Mouse (Mus musculus) frontal cortex, adult (tissue): Measurements from ENCODE around the gene Usp24.
"Not testable (repeated sequence)": the region's sequence is repeated elsewhere in the genome, so short reads cannot be mapped to it uniquely, and the experiment has no call there.

Experiments
- ATAC-seq: cut with Nextera tagmentation; 2 replicates; pipeline ENCODE4 v1.9.2; 2017; ENCODE audit warnings: mild to moderate bottlenecking, moderate library complexity, mixed read lengths; ENCODE audit not compliant: low TSS enrichment

Usp24 gene

DNA sequence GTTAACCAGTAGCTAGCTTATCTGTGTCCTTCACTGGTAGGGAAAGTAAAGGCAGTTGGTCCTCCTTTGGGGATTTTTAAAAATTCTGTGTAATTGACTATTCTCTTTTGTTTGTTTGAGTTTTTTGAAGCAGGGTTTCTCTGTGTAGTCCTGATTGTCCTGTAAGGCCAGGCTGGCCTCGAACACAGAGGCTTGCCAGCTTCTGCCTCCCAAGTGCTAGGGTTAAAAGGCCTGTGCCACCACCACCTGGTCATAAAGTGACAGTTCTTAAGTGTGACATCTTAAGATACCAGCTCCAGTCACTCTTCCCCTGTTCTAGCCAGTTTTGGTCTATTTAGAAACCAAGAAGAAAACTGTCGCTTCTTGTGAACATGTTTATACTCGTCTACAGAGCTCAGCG, 2.2 kb downstream of the Usp24 start:
- ATAC-seq = no peak

DNA sequence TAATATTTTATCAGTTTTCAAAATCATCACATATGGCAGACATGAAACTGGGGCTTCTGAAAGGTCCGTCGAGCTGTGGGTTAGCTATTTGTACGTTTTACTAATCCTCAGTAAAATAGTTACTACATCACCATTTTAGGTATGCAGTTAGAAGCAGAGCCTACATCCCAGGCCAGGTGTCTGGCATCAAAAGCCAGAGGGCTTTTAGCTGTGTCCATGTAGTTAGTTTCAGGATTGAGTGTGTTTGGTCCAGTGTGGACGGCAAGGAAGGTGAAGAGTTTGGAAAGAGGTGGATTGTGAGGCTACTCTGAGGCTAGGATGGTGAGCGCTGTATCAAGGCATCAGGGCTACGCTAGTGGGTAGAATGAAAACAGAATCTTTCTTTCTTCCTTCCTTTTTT, 3.0 kb downstream of the Usp24 start:
- no peak for ATAC-seq

DNA sequence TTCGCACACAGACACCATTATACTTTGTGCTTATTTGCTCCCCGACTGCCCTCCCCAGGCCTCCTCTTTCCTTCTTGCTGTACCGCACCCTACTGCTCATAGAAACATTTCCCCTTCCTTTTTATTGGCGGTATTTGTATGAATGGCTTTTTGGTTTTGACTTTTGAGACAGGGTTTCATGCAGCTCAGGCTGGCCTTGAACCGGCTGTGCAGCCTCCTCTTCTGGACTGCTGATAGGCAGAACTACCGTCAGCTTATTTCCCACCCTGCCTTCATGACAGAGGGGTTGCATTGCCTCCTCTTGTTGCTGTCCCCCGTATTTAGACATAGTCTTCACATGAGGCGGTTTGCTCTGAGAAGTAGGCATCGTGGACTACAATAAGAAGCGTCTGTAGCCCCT, 6.8 kb downstream of the Usp24 start:
- no peak for ATAC-seq

DNA sequence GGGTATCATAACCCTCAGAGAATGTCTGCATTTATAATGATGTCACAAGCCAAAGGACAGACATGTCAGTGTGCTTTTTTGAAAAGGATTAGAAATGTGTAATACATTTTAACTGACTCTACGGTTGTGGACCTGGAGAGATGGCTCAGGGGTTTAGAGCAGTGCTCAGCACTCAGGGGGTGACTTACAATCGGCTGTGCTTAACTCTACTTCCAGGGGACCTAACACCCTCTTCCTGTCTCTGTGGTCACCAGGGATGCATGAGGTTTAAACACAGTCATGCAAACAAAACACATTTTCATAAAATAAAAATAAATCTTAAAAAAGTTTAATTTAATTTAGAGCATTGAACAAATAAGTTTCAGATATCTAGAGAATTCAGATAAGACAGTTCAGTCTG, 7.3 kb downstream of the Usp24 start:
- no peak for ATAC-seq

DNA sequence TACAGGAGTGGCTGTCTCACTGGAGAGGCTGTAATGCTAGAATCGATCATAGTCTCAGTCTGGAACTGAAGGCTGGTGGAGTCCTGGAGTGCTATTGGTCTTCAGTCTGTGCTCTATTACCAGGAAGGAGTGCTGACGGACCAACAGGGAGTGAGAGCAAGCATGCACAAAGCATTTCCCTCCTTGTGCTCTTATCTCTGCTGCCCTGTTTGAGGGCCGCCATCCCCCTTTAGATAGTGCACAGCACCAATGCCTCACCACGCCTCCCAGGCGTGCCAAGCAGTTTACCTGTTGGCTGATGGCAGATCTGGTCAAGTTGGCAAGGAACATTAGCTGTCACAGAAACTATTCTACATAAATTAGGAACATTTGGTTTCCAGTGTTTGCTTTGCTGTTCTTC, 11.4 kb downstream of the Usp24 start:
- ATAC-seq = no peak

DNA sequence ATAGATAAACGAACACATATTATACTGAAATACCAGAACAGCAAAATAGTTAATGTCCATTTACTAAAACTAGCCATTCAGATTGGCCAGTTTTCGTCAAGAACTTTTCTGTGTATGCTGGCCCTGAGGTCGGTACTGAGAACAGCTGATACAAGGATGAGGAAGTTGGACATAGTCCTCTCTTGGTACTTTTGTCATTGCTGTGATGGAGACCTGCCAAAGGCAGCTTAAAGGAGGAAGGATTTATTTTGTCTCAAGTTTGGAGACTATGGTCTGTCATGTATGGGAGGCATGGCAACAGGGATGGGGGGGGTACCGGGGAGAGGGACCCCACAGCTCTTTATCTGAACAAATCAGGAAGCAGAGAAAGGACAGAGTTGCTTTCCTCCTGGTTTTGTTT, 12.7 kb downstream of the Usp24 start:
- no peak for ATAC-seq

DNA sequence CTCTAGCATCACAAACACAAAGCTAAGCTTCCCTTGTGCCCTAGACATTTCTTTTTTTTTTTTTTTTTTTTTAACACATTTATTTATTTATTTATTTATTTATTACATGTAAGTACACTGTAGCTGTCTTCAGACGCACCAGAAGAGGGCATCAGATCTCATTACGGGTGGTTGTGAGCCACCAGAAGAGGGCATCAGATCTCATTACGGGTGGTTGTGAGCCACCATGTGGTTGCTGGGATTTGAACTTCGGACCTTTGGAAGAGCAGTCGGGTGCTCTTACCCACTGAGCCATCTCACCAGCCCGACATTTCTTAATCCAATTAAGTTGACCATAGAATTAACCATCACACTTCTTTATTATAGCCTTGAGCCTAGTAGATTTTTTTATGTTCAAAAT, 13.2 kb downstream of the Usp24 start:
- not testable (repeated sequence) for ATAC-seq

DNA sequence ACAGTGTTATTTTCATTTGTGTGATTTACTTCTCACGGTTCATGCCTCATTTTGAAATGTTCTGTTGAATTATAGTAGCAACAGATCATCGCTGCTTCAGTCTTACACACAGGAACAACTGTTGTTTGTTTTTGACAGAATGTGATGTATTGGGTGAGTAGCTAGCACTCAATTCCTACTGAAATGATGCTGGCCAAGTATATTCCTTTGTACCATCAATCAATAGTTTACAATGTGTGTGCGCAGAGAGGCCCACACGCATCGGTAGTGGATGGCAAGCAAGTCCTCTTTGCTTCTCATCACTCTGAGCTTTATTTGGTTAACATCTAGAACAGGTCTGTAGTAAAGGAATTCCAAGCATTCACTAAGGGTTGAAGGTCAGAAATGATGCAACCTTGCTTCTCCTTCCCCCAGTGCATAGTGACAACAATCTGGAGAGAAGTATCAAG, 14.4 kb downstream of the Usp24 start:
- ATAC-seq = no peak

DNA sequence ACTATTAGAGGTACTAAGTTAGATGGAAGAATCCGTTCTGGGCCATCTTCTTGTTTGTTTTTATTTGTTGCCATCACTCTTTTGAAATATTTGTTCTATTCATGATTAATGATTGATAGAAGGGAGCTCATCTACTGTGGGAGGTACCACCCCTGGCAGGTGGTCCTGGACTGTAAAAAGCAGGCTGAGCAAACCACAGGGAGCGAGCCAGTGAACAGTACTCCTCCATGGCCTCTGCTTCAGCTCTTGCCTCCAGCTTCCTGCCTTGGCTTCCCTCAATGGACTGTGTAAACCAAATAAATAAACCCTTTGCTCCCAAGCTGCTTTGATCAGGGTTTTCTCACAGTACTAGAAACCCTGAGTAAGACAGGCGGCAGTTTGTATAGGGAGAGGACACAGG, 17.1 kb downstream of the Usp24 start:
- no peak for ATAC-seq

DNA sequence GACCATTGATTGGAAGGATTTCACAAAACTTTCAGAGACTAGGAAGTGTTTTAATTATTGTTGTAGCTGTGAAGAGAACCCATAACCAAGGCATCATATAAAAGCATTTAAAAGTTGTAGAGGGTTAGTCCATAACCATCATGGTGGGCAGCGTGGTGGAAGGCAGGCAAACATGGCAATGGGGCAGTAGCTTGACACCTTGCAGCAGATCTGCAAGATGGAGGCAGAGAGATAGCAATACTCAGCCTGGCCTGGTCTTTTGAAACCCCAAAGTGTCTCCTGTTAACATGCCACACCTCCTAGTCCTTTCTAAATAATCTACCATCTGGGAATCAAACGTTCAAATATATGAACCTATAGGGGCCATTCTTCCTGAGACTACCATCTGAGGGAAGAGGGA, 17.6 kb downstream of the Usp24 start:
- ATAC-seq = no peak

DNA sequence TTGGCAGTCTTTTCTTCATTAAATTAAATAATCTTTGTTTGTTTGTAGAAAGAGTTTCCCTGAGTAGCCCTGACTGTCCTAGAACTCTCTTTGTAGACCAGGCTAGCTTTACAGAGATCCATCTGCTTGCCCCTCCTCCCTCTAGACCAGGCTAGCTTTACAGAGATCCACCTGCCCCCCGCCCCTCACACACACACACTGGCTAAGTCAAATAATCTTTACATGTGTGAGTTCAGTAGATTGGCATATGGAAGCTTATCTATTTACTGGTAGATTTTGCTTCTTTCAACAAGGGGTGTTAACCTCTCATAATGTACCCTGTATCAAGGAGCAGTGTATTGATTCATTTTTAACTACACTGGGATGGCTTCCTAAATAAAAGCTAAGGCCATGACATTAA, 19.8 kb downstream of the Usp24 start:
- no peak for ATAC-seq

DNA sequence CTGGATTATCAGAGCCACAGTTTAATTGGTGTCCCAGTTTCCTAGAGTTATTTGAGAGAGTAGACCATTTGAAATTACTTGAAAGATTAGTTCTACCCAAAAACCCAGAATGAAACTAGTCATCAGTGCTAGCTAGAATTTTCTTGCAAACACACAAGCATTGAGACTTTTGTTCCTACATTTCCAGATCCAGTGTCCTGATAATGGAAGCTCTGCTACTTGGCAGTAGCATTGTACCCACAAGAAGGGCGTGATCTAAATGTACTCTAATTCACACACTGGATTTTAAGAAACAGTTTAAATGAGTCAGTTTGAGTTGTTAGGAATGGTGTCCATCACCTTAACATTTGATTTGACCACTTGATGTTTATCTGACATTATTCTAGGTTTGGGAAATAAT, 31.7 kb downstream of the Usp24 start:
- ATAC-seq = no peak

DNA sequence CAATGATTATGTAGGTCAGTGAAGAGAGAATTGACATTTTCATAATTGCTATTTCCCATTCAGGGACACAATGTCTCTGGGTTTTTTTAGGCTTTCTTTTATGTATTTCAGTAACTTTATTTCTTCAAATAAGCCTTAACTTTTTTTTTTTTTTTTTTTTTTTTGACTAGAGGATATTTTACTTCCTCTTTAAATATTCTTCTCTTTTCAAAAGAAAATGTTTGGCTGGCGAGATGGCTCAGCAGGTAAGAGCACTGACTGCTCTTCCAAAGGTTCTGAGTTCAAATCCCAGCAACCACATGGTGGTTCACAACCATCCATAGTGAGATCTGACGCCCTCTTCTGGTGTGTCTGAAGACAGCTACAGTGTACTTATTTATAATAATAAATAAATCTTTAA, 39.0 kb downstream of the Usp24 start:
- not testable (repeated sequence) for ATAC-seq

DNA sequence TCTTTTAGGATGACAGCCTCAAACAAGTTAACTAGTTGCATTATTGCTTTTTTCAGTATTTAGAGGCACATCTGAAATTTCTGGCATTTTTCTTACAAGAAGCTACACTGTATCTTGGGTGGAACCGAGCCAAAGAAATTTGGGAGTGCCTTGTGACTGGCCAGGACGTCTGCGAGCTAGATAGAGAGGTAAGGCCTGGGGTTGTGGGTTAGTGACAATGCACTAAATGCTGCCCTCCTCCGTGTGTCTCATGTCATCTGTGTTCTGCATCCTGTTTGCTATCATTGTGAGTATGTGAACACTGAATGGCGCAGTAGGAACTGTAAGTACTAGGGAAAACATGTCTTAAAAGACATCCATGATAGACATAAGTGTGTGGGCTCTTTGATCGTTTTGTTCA, 54.0 kb downstream of the Usp24 start:
- ATAC-seq = no peak

DNA sequence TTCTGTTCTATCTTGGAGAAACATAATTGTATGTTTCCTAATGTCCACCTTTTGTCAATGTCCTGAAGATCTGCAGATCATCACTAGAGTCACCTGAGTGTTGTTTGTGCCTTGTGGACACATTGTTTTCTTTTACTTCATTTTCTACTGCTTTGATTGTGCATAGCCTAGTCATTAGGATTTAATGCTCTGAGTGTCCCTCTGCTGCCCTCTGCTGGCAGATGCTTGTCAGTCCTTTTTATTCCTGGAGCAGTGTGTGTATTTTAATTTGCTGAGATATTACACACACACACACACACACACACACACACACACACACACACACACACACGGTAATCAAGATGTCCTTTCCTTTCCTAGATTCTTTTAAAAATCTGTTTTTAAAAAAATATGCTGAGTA, 59.8 kb downstream of the Usp24 start:
- peak; percentile 82 for ATAC-seq

DNA sequence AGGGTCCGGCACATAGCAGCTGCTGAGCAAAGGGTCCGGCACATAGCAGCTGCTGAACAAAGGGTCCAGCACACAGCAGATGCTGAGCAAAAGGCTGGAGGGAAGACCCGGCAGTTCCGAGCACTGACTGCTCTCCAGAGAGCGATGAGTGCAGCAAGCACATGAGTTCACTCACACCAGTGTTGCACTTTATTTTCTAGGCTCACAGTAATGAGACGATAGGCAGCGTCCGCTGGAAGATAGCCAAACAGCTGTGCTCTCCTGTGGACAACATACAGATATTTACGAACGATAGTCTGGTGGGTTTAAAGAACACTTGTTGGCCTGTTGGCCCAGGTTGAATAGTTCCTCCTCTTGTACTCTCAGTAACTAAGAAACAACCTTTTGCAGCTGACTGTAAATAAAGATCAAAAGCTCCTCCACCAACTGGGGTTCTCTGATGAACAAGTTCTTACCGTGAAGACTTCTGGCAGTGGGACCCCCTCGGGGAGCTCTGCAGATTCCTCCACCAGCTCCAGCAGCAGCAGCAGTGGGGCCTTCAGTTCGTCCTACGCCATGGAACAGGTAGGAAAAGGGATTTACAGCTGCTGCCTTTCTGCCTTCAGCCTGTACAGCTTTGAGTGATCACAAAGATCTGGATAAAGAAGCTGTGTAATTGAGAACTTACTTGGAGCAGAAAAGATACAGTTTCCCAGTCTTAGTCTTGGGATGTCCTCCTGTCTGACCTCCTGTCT, 63.0 kb downstream of the Usp24 start:
- no peak for ATAC-seq

DNA sequence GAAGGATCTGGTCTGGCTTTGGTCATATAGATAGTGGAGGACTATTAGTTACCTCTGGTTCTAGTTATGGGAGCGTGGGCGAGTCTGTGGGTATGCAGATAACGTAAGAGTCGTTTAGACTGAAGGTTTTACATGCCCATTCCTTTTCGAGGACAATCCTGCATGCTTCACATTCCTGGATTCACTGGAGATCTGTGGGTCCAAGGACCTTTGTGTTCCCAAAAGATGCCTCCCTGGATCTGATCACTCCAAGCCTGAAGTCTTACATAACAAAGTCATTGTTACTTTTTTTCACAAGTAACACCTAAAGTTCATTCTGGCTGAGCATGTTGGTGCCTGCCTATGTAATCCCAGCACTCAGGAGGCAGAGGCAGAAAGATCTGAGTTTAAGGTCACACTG, 65.1 kb downstream of the Usp24 start:
- no peak for ATAC-seq

DNA sequence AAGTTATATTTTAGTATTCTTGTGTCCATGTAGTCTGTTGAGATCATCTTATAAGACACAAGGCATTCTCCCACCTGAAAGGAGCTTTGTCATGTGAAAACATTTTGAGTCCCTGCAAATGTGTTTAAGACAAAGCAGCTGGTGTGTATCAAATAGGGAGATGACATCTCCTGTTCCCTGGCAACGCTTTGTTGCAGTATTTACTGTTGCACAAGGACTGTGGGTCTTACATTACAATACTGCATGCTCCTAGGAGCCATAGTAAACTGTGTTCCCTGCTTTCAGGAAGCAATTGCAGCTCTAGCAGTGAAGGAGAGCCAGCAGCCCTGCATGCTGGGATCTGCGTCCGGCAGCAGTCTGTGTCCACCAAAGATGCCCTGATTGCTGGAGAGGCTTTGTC, 73.9 kb downstream of the Usp24 start:
- peak; percentile 32; the same call in 1 of the 2 replicates for ATAC-seq

DNA sequence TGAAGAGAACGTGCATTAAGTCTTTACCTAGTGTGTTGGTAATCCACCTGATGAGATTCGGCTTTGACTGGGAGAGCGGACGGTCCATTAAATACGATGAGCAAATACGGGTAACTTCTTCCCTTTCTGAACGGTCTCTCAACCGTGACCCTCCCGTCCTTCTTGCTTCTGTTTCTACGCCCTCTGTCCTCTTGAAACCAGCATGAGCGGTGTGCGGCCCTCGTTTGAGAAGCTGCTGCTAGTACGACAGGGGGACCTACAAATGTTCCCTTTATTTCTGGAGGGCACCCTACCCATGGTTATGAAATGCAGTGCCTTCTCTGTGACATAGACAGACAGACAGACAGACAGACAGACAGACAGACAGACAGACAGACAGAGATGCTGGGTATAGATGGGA, 93.6 kb downstream of the Usp24 start:
- no peak for ATAC-seq

DNA sequence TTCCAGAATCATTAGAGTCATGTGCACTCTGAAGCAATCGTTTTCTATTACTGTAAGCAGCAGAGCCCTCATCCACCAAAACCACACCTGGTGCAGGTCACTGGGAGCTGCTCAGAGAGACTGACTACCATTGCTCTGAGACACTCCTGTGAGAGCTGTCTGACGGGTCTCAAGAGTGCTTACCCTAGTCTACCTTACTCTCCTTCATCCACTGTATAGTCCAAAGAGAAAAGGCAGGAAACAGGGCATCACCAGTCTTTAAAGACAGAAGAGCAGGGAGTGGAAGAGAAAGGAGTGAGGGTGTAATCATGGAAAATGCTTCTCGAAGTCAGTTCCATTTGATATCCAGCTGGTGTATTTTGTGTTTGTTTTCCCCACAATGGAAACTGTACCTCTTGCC, 103.2 kb downstream of the Usp24 start:
- no peak for ATAC-seq

DNA sequence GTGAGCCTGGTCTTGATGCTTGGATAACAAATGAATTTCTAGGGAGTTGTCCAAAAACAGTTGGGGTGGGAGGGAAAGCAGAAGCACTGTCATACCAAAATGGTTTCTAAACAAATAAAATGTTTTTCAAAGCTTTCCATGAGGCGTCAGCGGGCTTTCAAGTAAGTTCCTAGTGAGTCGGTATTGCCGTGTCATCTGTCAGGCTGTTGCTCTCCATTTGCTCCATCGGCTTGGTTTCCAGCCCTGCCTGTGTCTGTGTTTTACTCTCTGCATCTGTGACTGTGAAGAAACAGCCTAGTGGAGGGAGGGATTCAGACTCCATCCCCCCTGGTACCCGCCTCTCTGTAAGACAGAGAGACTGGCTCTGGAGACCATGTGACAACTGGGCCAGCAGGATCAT, 103.8 kb downstream of the Usp24 start:
- ATAC-seq = no peak

DNA sequence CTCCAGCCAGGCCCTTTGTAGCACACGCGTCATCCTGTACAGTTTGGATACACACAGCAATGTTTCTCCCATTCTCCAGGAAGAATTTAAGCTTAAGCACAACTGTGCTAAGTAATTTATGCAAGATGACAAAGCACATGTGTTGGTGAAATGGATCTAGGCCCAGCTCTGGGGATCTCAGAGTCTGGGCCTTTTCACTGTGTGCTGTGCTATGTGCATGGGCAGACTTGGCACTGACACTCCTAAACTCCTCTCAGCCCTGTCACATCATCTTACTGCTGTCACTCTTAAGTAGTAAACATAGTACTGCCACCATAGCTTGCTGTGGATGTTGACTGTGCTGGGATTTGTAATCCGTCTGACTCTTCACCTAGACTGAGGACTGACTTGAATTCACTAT, 106.6 kb downstream of the Usp24 start:
- ATAC-seq = peak; percentile 72

DNA sequence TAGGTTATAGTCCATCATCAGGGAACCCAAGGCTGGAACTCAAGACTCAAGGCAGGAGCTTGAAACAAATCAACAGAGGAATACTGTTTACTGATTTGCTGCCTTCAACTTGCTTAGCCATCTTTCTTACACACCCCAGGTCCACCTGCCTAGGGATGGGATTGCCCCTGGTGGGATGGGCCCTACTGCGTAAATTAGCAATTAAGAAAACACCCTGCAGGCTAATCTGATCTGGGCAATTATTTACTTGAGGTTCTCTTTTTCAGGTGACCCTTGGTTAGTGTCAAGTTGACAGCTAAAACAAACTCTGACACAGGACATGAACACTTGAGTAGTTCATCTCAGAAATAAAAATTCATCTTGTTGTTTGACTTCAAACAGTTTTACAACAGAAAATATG, 108.5 kb downstream of the Usp24 start:
- no peak for ATAC-seq

DNA sequence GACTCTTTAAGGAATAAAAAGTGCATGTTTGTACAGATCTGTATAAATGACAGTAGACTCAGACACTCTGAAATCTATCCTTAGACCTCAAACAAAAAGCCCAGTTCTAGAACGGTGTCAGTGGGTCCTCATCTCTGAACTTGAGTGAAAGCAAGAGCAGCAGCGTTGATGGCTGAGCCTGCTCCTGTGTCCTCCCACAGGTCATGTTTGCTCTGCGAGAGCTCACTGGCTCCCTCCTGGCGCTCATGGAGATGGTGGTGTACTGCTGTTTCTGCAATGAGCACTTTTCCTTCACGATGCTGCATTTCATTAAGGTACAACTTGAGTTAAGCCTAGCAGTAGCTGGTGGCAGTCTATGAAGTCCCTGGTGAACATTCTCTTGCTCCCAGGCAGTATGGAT, 110.3 kb downstream of the Usp24 start:
- ATAC-seq = peak; percentile 60
